Mouse (Mus musculus) heart, adult 9 months (tissue): ENCODE measurements around the gene Eri3.
A peak's percentile ranks its signal among the peaks of the same experiment; 100 is the strongest.

Experiments
- DNase-seq, 2 experiments: peaks; one replicate each; pipeline ENCODE4 v3.0.0; 2022; ENCODE audit warnings: low spot score in 2 of 2

Gene Eri3

GRCm38 (mm10) chr4:117577579-117577978 is 27.4 kb downstream of the Eri3 start:
- no peak for DNase-seq

- DNase-seq: no peak
These were observed 31.5 kb downstream of the Eri3 start for GRCm38 (mm10) chr4:117581626-117582025.

- no peak for DNase-seq
These were observed 35.8 kb downstream of the Eri3 start for GRCm38 (mm10) chr4:117585995-117586394.

GRCm38 (mm10) chr4:117587447-117587846 is 37.3 kb downstream of the Eri3 start:
- DNase-seq: no peak

GRCm38 (mm10) chr4:117589081-117589660 is 39.0 kb downstream of the Eri3 start:
- no peak for DNase-seq

- peak; percentile 32 to 74 for DNase-seq
These were observed 40.6 kb downstream of the Eri3 start for GRCm38 (mm10) chr4:117590781-117591180.

- no peak for DNase-seq
These were observed 42.0 kb downstream of the Eri3 start for GRCm38 (mm10) chr4:117592206-117592605.

- no peak for DNase-seq
These were observed 45.1 kb downstream of the Eri3 start for GRCm38 (mm10) chr4:117595293-117595692.

- no peak for DNase-seq
These were observed 49.9 kb downstream of the Eri3 start for GRCm38 (mm10) chr4:117599986-117600565.

- DNase-seq: no peak
These were observed 51.2 kb downstream of the Eri3 start for GRCm38 (mm10) chr4:117601338-117601776.

- no peak for DNase-seq
These were observed 55.2 kb downstream of the Eri3 start for GRCm38 (mm10) chr4:117605099-117605953.

GRCm38 (mm10) chr4:117605954-117606227 is 55.7 kb downstream of the Eri3 start:
- DNase-seq: no peak

GRCm38 (mm10) chr4:117606831-117607610 is 56.9 kb downstream of the Eri3 start:
- no peak for DNase-seq

GRCm38 (mm10) chr4:117608265-117608664 is 58.1 kb downstream of the Eri3 start:
- peak in 1 of 2 experiments; percentile 14 for DNase-seq

- no peak for DNase-seq
These were observed 59.3 kb downstream of the Eri3 start for GRCm38 (mm10) chr4:117609371-117610039.

- DNase-seq: no peak
These were observed 61.2 kb downstream of the Eri3 start for GRCm38 (mm10) chr4:117611385-117611784.

GRCm38 (mm10) chr4:117611814-117612213 is 61.6 kb downstream of the Eri3 start:
- no peak for DNase-seq

- DNase-seq: no peak
These were observed 62.5 kb downstream of the Eri3 start for GRCm38 (mm10) chr4:117612713-117613112.

- no peak for DNase-seq
These were observed 63.1 kb downstream of the Eri3 start for GRCm38 (mm10) chr4:117613153-117613773.

- no peak for DNase-seq
These were observed 66.4 kb downstream of the Eri3 start for GRCm38 (mm10) chr4:117616600-117616999.

GRCm38 (mm10) chr4:117622270-117622669 is 72.1 kb downstream of the Eri3 start:
- no peak for DNase-seq
